Mouse (Mus musculus): ENCODE results near the gene Slc38a5.
"Not testable (repeated sequence)": the region's sequence is repeated elsewhere in the genome, so short reads cannot be mapped to it uniquely, and the experiment has no call there.

The Slc38a5 gene

DNA sequence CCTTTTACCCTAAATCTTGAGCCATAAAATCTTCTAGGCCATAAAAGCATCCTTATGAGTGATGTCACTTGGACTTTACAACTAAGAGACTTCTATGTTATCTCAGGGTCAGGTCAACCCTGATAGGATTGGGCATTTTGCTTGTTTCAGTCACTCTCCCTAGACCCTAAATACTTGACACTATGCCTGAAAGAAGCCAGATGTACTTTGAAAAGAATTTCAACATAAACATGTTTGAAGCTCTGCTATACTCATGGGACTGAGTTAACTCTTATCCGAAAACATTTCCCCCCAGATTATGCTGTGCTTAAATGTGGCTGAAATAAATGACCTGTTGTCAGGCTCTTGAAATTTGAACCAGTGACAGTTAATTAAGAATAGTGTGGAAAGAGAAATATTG lies 38.4 kb downstream of the Slc38a5 start:
- DNase-seq (ENCODE audit: extremely low spot score, low read depth, low spot score), result no peak

- not testable (repeated sequence) for DNase-seq (ENCODE audit: extremely low spot score, low read depth, low spot score)
These were observed 44.0 kb downstream of the Slc38a5 start for GRCm38 (mm10) chrX:8314905-8315304.

GRCm38 (mm10) chrX:8327124-8327523 lies 56.2 kb downstream of the Slc38a5 start, which contains the start of gene Ssxb10:
Gene Ssxb10 (plus strand): TSS chrX:8327424.
- no peak for DNase-seq (ENCODE audit: extremely low spot score, low read depth, low spot score)

All from hindlimb bud, embryonic 11.5 days (tissue).